Mouse (Mus musculus) ES-Bruce4 (cell line): Measurements from ENCODE around the gene Fxyd5.

Source experiments
- CTCF ChIP-seq: IDR thresholded peaks from one replicate; pipeline ENCODE4 v1.8.1; 2011; ENCODE audit warnings: low read depth, low read length
- EP300 ChIP-seq: IDR thresholded peaks from 2 replicates; pipeline ENCODE4 v1.6.1; 2011; ENCODE audit warnings: low read depth, low read length; ENCODE audit not compliant: insufficient read depth

GRCm38 (mm10) chr7:31080611-31081010 is 38.3 kb upstream of the Fxyd5 start:
- TF ChIP-seq EP300 (no peak), CTCF (no peak)
